Mouse (Mus musculus): ENCODE data around the gene Gm28038.

The Gm28038 gene

GRCm38 (mm10) chr2:30257699-30258460 lies 23.0 kb upstream of the Gm28038 start:
- DNase-seq = no peak

DNA sequence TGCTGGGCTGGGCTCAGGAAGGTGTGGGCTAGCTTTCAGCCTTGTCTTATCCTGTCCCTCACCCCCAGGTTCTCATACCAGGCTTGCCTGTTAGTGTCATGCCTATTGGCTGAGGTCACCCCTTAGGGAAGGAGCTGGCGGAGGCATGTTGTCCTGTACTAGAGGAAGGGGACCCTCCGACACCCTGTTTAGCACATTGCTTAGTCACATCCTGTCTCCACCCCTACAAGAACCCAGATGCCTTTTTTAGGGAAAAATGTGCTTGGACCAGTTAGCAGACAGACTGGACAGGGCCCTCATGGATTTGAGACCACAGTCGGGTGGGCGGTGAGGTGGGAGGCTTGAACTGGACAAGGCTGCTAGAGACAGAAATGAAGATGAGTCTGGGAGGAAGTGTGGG lies 22.2 kb upstream of the Gm28038 start:
- DNase-seq = no peak

DNA sequence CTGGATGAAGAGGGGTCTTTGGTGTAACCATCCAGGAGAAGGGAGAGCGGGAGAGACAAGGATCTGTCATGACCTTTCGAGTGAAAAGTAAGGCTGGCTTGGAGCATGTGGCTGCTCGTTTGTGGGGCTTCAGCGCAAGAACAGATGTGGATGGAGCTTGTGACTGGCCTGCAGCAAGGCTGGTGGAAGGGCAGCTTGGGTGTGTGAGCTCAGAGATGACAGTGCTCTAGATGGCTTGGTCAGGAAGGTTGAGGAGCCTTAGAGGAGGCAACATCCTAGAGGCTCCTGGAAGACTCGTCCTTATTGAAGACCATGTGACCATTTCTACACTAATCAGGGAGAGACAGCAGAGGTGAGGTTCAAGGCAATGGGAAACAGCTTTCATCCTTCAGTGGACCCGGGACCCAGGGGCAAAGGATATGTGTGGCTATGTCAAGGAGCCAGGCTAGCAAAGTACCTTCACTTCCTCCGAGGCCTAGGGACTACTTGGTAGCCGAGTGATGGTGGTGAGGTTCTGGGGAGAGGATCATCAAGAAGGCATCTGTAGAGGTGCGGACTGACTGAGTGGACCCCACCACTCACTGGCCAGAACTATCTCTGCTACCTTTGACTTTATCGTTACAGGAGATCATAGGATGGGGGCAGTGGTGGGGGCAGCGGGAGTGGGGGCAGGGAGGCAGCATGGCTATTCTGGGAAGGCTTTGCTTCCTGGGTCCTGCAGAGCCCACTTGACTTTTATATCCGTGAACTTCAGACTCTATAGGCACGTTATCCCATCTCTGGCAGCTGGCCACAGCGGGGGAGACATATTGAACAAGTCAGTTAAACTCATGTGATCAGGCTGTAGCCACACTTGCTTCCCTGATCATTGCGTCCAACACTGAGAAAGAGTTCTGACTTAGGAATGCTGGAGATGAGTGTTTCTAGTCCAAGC lies 21.4 kb upstream of the Gm28038 start:
- peak in 1 of 2 experiments; percentile 46 for DNase-seq

- no peak for DNase-seq
Observed at GRCm38 (mm10) chr2:30261064-30261736, 19.6 kb upstream of the Gm28038 start.

DNA sequence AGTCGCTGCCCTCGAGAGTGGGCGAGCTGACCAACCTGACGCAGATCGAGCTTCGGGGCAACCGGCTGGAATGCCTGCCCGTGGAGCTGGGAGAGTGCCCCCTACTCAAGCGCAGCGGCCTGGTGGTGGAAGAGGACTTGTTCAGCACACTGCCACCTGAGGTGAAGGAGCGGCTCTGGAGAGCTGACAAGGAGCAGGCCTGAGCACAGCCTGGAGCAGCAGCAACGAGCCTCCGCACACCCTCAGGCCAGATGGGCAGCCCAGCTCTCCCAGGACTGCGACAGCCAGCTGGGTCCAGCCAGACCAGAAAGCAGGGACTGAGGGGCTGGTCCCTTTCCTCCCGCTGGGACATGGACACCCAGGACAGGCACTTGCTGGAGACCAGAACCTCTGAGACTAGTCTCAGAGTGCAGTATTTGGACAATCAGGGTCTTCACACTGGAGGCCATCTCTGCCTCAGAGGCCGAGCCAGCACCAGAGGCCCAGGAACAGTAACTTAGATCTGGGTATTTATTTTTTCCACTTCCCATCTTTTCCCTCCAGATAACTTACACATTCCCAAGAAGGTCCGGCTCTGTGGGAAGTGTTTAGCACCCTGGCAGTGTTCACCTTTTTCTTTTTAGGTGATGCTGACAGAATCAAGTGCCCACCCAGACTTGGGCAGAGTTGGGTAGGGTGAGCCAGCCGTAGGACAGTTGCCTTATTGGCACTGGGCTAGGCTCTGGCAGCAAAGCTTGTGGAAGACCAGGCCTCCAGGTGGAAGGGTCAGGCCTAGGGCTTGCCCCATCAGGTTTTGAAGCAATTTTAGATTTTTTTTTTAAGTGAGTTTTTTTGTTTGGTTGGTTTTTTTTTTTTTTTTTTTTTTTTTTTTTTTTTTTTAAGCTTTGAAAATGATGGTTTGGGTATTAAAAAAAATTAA lies 18.7 kb upstream of the Gm28038 start:
- peak; percentile 64 to 69 for DNase-seq

- peak; percentile 93 to 94 for DNase-seq
Observed at GRCm38 (mm10) chr2:30262840-30263441, 17.9 kb upstream of the Gm28038 start.

DNA sequence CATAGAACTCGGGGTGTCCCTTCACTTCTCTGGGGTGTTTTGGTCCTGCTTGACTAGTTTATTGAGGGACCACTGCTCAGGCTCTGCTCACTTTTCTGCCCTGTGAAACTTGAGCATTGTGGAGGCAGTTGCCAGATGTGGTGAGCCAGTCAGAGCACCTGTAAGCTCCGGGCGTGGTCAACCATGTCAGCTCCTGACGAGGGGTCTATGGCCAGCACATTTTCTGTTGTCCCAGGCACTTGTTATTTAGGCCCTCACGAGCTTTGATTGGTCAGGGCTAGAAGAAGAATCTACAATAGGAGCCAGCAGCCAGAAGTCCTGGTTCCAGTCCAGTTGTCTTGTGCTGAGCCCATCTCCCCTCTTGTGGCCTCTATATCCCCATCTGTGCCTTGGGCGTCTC lies 17.0 kb upstream of the Gm28038 start:
- no peak for DNase-seq

DNA sequence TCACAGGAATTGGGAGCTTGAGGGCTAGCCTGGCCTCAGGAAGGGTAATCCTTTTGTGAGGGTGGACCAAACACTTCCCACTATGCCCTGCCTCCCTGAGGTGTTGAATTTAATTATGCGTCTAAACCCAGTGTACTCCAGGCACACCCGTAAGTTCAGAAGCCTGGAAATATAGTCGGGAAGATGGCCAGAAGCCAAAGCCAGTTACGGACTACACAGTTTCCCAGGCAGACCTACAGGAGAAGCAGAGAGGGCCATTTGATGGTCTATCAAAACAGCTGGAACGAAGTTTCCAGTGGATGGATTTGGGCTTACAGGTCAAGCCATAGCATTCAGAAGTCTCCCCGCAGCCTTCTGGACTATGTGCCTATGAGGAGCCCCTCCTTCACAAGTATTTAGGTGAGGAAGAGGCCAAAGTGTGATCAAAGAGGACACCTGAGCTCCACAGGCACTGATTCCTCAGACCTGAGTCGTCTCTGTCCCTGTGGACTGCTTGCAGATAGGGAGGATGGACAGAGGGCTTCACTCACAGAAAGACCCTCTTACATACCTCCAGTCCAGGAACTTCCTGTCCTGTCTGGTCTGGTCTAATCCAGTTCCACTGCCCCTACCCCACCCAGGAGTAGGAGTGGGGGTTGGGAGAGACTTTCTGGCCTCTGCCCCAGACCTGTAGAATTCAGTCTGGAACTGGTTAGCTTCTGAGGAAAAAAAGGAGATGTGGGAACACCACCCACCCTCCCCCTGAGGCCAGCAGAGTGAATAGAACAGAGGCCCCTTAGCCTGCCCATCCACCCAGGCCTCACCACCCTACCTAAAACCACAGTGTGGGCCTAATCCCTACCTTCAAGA lies 15.9 kb upstream of the Gm28038 start:
- peak in 1 of 2 experiments; percentile 32 for DNase-seq

GRCm38 (mm10) chr2:30265767-30266253 lies 15.0 kb upstream of the Gm28038 start, which contains the start of gene Phyhd1:
Gene Phyhd1, plus strand, starts transcription at chr2:30266203.
- peak; percentile 76 to 78 for DNase-seq

GRCm38 (mm10) chr2:30266392-30266941 lies 14.4 kb upstream of the Gm28038 start:
- peak; percentile 75 to 82 for DNase-seq

GRCm38 (mm10) chr2:30267466-30267865 lies 13.4 kb upstream of the Gm28038 start:
- DNase-seq = no peak

- no peak for DNase-seq
Observed at GRCm38 (mm10) chr2:30268371-30268770, 12.5 kb upstream of the Gm28038 start.

DNA sequence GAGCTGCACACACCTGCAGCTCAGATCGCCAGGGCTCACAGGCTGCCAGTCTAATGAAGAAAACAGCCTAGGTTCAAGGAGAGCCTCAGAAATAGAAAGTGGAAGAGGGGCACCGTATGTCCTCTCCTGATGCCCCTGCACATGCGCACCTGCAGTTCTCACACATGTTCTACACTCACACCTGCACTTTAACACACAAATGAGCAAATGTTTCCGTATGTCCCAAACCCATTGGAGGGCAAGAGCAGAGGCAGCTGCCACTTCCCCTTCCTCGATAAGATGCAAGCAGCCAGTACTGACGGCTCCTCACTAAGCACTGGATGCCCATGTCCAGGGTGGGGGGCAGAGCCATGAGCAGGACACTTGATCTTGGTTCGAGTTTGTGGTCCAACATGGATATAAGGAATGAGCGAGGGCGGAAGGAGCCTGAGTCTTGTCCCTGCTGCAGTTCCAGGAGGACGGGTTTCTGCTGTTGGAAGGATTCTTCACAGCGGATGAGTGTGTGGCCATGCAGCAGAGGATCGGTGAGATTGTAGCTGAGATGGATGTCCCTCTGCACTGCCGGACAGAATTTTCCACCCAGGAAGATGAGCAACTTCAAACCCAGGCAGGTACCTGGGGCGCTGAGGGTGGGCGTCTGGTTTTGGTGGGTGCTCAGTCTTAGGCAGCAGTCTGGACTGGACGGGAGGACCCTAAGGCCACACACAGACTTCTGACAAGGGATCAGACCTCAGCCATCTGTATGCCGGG lies 11.4 kb upstream of the Gm28038 start:
- no peak for DNase-seq

GRCm38 (mm10) chr2:30270134-30270533 lies 10.7 kb upstream of the Gm28038 start:
- peak; percentile 82 to 86 for DNase-seq

GRCm38 (mm10) chr2:30281651-30282050 lies 808 bp downstream of the Gm28038 start:
- no peak for DNase-seq

DNA sequence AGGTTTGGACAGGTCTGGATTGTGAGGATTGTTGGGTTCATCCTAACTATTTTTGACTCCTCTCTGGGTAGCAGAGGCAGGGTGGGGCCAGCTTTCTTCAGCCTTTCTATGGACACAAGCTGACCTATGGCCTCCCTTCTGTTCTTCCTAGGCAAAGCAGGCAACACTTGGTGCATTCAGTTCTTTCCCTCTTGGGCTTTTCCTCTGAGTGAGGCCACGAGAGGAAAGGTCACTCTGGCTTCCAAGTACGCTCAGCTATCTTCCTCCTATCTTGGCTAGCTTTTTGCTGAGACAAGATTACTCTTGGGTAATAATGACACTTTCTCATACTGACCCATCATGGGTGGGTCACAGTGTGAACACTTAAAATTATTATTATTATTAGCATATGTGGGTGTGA lies 2.4 kb downstream of the Gm28038 start:
- no peak for DNase-seq

GRCm38 (mm10) chr2:30285004-30285403 lies 4.2 kb downstream of the Gm28038 start:
- DNase-seq = no peak

- DNase-seq = no peak
Observed at GRCm38 (mm10) chr2:30285416-30286181, 4.8 kb downstream of the Gm28038 start.
